Mouse (Mus musculus) G1E (cell line): ENCODE measurements around the gene Apol8.

Experiments
- CTCF ChIP-seq: IDR thresholded peaks from 2 replicates; pipeline ENCODE4 v1.5.1; 2012; ENCODE audit warnings: low read depth, low read length, inconsistent platforms, mixed read lengths
- GATA1 ChIP-seq: IDR thresholded peaks from 2 replicates; pipeline ENCODE4 v1.6.1; 2012; ENCODE audit warnings: borderline replicate concordance, low read length, inconsistent platforms, mixed read lengths
- TAL1 ChIP-seq: conservative IDR thresholded peaks from 2 replicates; pipeline ENCODE4 v1.6.1; 2012; ENCODE audit warnings: low read depth, low read length, inconsistent platforms, mixed read lengths

DNA sequence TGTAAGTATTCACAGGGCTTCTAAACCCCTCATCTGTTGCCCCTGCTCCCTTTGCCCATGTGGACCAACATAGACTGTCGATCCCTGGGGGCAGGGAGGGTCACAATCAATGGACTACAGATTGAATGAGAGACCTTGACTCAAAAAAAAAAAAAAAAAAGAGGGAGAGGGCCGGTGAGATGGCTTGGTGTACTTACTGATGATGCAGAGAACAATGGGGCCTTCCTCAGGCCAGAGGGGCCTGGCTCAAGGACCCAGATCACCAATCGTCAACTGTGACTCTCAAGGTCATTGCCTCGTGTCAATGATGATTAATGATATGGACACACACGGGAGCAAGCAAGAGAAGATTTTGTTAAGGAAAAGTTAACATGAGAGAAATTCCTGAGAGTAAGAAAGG is 12.2 kb downstream of the Apol8 start:
- TF ChIP-seq CTCF: no peak
- no peak for TF ChIP-seq TAL1
- no peak for TF ChIP-seq GATA1
